Mouse (Mus musculus) midbrain, embryonic 11.5 days (tissue): ENCODE data around the gene Slc17a8. TPM values are rescaled to one million over a fixed set of nuclear protein-coding genes. Genes with fewer than 3 reads are reported as not detected.
"Not testable (repeated sequence)": the region's sequence is repeated elsewhere in the genome, so short reads cannot be mapped to it uniquely, and the experiment has no call there.

ENCODE experiments used
- ATAC-seq: fragments of 200-750 bp; cut with Nextera tagmentation; 2 replicates; pipeline ENCODE4 v1.8.0; 2017; ENCODE audit warnings: moderate TSS enrichment, moderate library complexity; ENCODE audit not compliant: low FRiP score
- DNase-seq: peaks from one replicate; pipeline ENCODE4 v3.0.0; 2015; ENCODE audit warnings: low spot score; ENCODE audit errors: missing footprints
- H3K27ac ChIP-seq: fragments of 300-500 bp; sonication (generic); 2 replicates; pipeline ENCODE4 v1.5.1; 2014; ENCODE audit warnings: low read depth, low read length
- H3K27me3 ChIP-seq: fragments of 300-500 bp; sonication (generic); 2 replicates; pipeline ENCODE4 v1.6.1; 2014; ENCODE audit warnings: mild to moderate bottlenecking, low read length, moderate library complexity, mixed read lengths; ENCODE audit not compliant: control insufficient read depth, insufficient read depth
- H3K36me3 ChIP-seq: fragments of 300-500 bp; sonication (generic); 2 replicates; pipeline ENCODE4 v1.6.1; 2014; ENCODE audit warnings: mild to moderate bottlenecking, low read length, moderate library complexity, mixed read lengths; ENCODE audit not compliant: control insufficient read depth, insufficient read depth
- H3K4me1 ChIP-seq: fragments of 300-500 bp; sonication (generic); 2 replicates; pipeline ENCODE4 v1.6.1; 2014; ENCODE audit warnings: low read length; ENCODE audit not compliant: control insufficient read depth, insufficient read depth
- H3K4me2 ChIP-seq: fragments of 300-500 bp; sonication (generic); 2 replicates; pipeline ENCODE4 v1.6.1; 2014; ENCODE audit warnings: mild to moderate bottlenecking, moderate library complexity
- H3K4me3 ChIP-seq: fragments of 300-500 bp; sonication (generic); 2 replicates; pipeline ENCODE4 v1.5.1; 2014; ENCODE audit warnings: low read depth, low read length
- H3K9ac ChIP-seq: fragments of 300-500 bp; sonication (generic); 2 replicates; pipeline ENCODE4 v1.6.1; 2014; ENCODE audit warnings: low read length
- H3K9me3 ChIP-seq: fragments of 300-500 bp; sonication (generic); 2 replicates; pipeline ENCODE4 v1.6.1; 2016; ENCODE audit warnings: low read length; ENCODE audit not compliant: control insufficient read depth
- WGBS: fragments of 180-500 bp; shearing (Covaris S2); extraction: QIAGEN DNeasy Blood & Tissue Kit; methylation state at CpG from one replicate; pipeline ENCODE4 v1.1.7; 2014; 5-methylcytosine and 5-hydroxymethylcytosine counted together
- polyA plus RNA-seq: library from polyadenylated mRNA; unstranded; fragments of >200 nt; fragmentation: Nextera tagmentation; extraction: Ambion mirVana; gene quantifications from 2 replicates; pipeline ENCODE4 v1.2.1, GENCODE M21; 2014

The Slc17a8 gene
- polyA plus RNA-seq, 1 experiment from 2014 or later = 0.42 TPM

GRCm38 (mm10) chr10:89578801-89579200, 42.3 kb downstream of the Slc17a8 start:
- Histone ChIP-seq H3K27ac (no peak overlapping the region), H3K36me3 (no peaks in the 10 kb centered on the region), H3K27me3 (no peaks in the 10 kb centered on the region), H3K4me3 (no peak overlapping the region), H3K9me3 (no peaks in the 10 kb centered on the region), H3K9ac (no peak overlapping the region), H3K4me2 (no peak overlapping the region), H3K4me1 (no peaks in the 10 kb centered on the region)
- WGBS = 91% methylated on average over 4 of the region's 4 CpGs
- ATAC-seq (no peak), DNase-seq (no peak)

- no peaks in the 10 kb centered on the region for H3K27me3 ChIP-seq
- H3K4me2 ChIP-seq = no peak overlapping the region
- H3K4me1 ChIP-seq = no peaks in the 10 kb centered on the region
- ATAC-seq (no peak), DNase-seq (no peak)
- no peak overlapping the region for H3K9ac ChIP-seq
- no peak overlapping the region for H3K27ac ChIP-seq
- no peaks in the 10 kb centered on the region for H3K9me3 ChIP-seq
- H3K36me3 ChIP-seq = no peaks in the 10 kb centered on the region
- H3K4me3 ChIP-seq = no peak overlapping the region
- 83% methylated on average over 3 of the region's 3 CpGs for WGBS
Measured at GRCm38 (mm10) chr10:89577666-89578065, 43.4 kb downstream of the Slc17a8 start.

GRCm38 (mm10) chr10:89573421-89573820, 47.6 kb downstream of the Slc17a8 start:
- H3K9ac ChIP-seq = no peak overlapping the region
- WGBS = 85% methylated on average over 3 of the region's 3 CpGs
- no peak for ATAC-seq

GRCm38 (mm10) chr10:89572946-89573345, 48.1 kb downstream of the Slc17a8 start:
- H3K9ac ChIP-seq = no peak overlapping the region
- no peaks in the 10 kb centered on the region for H3K4me1 ChIP-seq
- no peak overlapping the region for H3K27ac ChIP-seq
- ATAC-seq (no peak), DNase-seq (no peak)
- no peaks in the 10 kb centered on the region for H3K27me3 ChIP-seq
- WGBS = 91% methylated on average over 6 of the region's 6 CpGs
- no peaks in the 10 kb centered on the region; the same call in 1 of the 2 replicates for H3K9me3 ChIP-seq
- no peaks in the 10 kb centered on the region for H3K36me3 ChIP-seq
- H3K4me2 ChIP-seq = no peak overlapping the region
- no peak overlapping the region for H3K4me3 ChIP-seq

More at GRCm38 (mm10) chr10:89573421-89573820, 47.6 kb downstream of the Slc17a8 start:
- Histone ChIP-seq H3K4me1 (no peaks in the 10 kb centered on the region), H3K27me3 (no peaks in the 10 kb centered on the region), H3K36me3 (no peaks in the 10 kb centered on the region), H3K4me2 (no peak overlapping the region), H3K9me3 (no peaks in the 10 kb centered on the region; the same call in 1 of the 2 replicates), H3K27ac (no peak overlapping the region), H3K4me3 (no peak overlapping the region)
- DNase-seq = no peak

GRCm38 (mm10) chr10:89567391-89567790, 53.7 kb downstream of the Slc17a8 start:
- no peaks in the 10 kb centered on the region for H3K4me1 ChIP-seq
- H3K4me3 ChIP-seq = no peak overlapping the region
- H3K9ac ChIP-seq = no peak overlapping the region
- no peaks in the 10 kb centered on the region; the same call in 1 of the 2 replicates for H3K9me3 ChIP-seq
- no peak overlapping the region for H3K4me2 ChIP-seq
- ATAC-seq = no peak
- no peak overlapping the region for H3K27ac ChIP-seq
- H3K27me3 ChIP-seq = no peaks in the 10 kb centered on the region
- WGBS = 89% methylated on average over 2 of the region's 2 CpGs
- no peaks in the 10 kb centered on the region for H3K36me3 ChIP-seq
- no peak for DNase-seq

GRCm38 (mm10) chr10:89565301-89566022, 55.6 kb downstream of the Slc17a8 start:
- no peak for ATAC-seq
- no peak overlapping the region for H3K9ac ChIP-seq
- no peaks in the 10 kb centered on the region for H3K4me1 ChIP-seq
- DNase-seq = no peak
- H3K4me3 ChIP-seq = no peak overlapping the region
- no peaks in the 10 kb centered on the region for H3K36me3 ChIP-seq
- no peak overlapping the region for H3K27ac ChIP-seq
- H3K9me3 ChIP-seq = no peaks in the 10 kb centered on the region; the same call in 1 of the 2 replicates
- H3K27me3 ChIP-seq = no peaks in the 10 kb centered on the region
- WGBS = 90% methylated on average over 9 of the region's 9 CpGs
- no peak overlapping the region for H3K4me2 ChIP-seq

- H3K36me3 ChIP-seq = no peaks in the 10 kb centered on the region
- H3K27ac ChIP-seq = no peak overlapping the region
- no peak overlapping the region for H3K4me2 ChIP-seq
- no peaks in the 10 kb centered on the region for H3K4me1 ChIP-seq
- 95% methylated on average over 6 of the region's 6 CpGs for WGBS
- no peak overlapping the region for H3K9ac ChIP-seq
- H3K9me3 ChIP-seq = no peaks in the 10 kb centered on the region
- no peak for ATAC-seq
- DNase-seq = no peak
- no peaks in the 10 kb centered on the region for H3K27me3 ChIP-seq
- no peak overlapping the region for H3K4me3 ChIP-seq
Measured at GRCm38 (mm10) chr10:89562113-89562512, 58.9 kb downstream of the Slc17a8 start.

GRCm38 (mm10) chr10:89559351-89559750, 61.7 kb downstream of the Slc17a8 start:
- no peak overlapping the region for H3K4me3 ChIP-seq
- ATAC-seq (no peak), DNase-seq (no peak)
- no peak overlapping the region for H3K27ac ChIP-seq
- no peak overlapping the region for H3K9ac ChIP-seq
- H3K9me3 ChIP-seq = no peaks in the 10 kb centered on the region
- no peaks in the 10 kb centered on the region for H3K36me3 ChIP-seq
- H3K27me3 ChIP-seq = no peaks in the 10 kb centered on the region
- no peaks in the 10 kb centered on the region for H3K4me1 ChIP-seq
- no peak overlapping the region for H3K4me2 ChIP-seq
- 72% methylated on average over 3 of the region's 3 CpGs for WGBS

- 84% methylated on average over 13 of the region's 13 CpGs for WGBS
- H3K36me3 ChIP-seq, H3K4me3 ChIP-seq, H3K27me3 ChIP-seq, H3K27ac ChIP-seq, H3K4me1 ChIP-seq, DNase-seq, H3K9me3 ChIP-seq, H3K9ac ChIP-seq, H3K4me2 ChIP-seq, ATAC-seq: not testable (repeated sequence)
Measured at GRCm38 (mm10) chr10:89554885-89555284, 66.2 kb downstream of the Slc17a8 start.
